Mouse (Mus musculus) kidney, postnatal 14 days (tissue): ENCODE data around the gene Gm43064.
"Not testable (repeated sequence)": the region's sequence is repeated elsewhere in the genome, so short reads cannot be mapped to it uniquely, and the experiment has no call there.

ENCODE experiments used
- DNase-seq: peaks from one replicate; pipeline ENCODE4 v3.0.0; 2022; ENCODE audit warnings: mixed read lengths

Gene Gm43064

GRCm38 (mm10) chr3:103801631-103802531, 7.5 kb upstream of the Gm43064 start:
- peak; percentile 92 for DNase-seq

GRCm38 (mm10) chr3:103802861-103803260, 6.5 kb upstream of the Gm43064 start:
- DNase-seq: peak; percentile 70

- DNase-seq: no peak
Measured at GRCm38 (mm10) chr3:103805671-103806070, 3.7 kb upstream of the Gm43064 start.

GRCm38 (mm10) chr3:103809799-103810150, 402 bp downstream of the Gm43064 start:
- no peak for DNase-seq

GRCm38 (mm10) chr3:103810967-103811366, 1.6 kb downstream of the Gm43064 start:
- no peak for DNase-seq

- no peak for DNase-seq
Measured at GRCm38 (mm10) chr3:103827548-103827947, 18.2 kb downstream of the Gm43064 start.

- DNase-seq: no peak
Measured at GRCm38 (mm10) chr3:103829036-103829435, 19.7 kb downstream of the Gm43064 start.

GRCm38 (mm10) chr3:103830681-103831080, 21.3 kb downstream of the Gm43064 start:
- DNase-seq: not testable (repeated sequence)

- DNase-seq: no peak
Measured at GRCm38 (mm10) chr3:103831146-103831545, 21.8 kb downstream of the Gm43064 start.

GRCm38 (mm10) chr3:103832426-103832825, 23.1 kb downstream of the Gm43064 start, which contains the start of gene Bcl2l15:
Gene Bcl2l15 (plus strand): TSS chr3:103832601.
- DNase-seq: no peak

GRCm38 (mm10) chr3:103834001-103834400, 24.6 kb downstream of the Gm43064 start:
- no peak for DNase-seq

- no peak for DNase-seq
Measured at GRCm38 (mm10) chr3:103835272-103835950, 26.0 kb downstream of the Gm43064 start.

GRCm38 (mm10) chr3:103835951-103836310, 26.6 kb downstream of the Gm43064 start:
- no peak for DNase-seq

- no peak for DNase-seq
Measured at GRCm38 (mm10) chr3:103836453-103836852, 27.1 kb downstream of the Gm43064 start.

GRCm38 (mm10) chr3:103839711-103840110, 30.3 kb downstream of the Gm43064 start:
- no peak for DNase-seq

GRCm38 (mm10) chr3:103840195-103840594, 30.8 kb downstream of the Gm43064 start:
- DNase-seq: not testable (repeated sequence)

- DNase-seq: not testable (repeated sequence)
Measured at GRCm38 (mm10) chr3:103840946-103841345, 31.6 kb downstream of the Gm43064 start.

GRCm38 (mm10) chr3:103850644-103851363, 41.4 kb downstream of the Gm43064 start:
- DNase-seq: peak; percentile 8

- DNase-seq: no peak
Measured at GRCm38 (mm10) chr3:103851481-103851880, 42.1 kb downstream of the Gm43064 start.

GRCm38 (mm10) chr3:103851882-103852281, 42.5 kb downstream of the Gm43064 start:
- DNase-seq: no peak

- peak; percentile 57 for DNase-seq
Measured at GRCm38 (mm10) chr3:103852565-103853299, 43.4 kb downstream of the Gm43064 start.

GRCm38 (mm10) chr3:103853804-103854203, 44.4 kb downstream of the Gm43064 start:
- no peak for DNase-seq
